8 mouse cellular contexts compared by ENCODE assay signal in the genomic region with DNA sequence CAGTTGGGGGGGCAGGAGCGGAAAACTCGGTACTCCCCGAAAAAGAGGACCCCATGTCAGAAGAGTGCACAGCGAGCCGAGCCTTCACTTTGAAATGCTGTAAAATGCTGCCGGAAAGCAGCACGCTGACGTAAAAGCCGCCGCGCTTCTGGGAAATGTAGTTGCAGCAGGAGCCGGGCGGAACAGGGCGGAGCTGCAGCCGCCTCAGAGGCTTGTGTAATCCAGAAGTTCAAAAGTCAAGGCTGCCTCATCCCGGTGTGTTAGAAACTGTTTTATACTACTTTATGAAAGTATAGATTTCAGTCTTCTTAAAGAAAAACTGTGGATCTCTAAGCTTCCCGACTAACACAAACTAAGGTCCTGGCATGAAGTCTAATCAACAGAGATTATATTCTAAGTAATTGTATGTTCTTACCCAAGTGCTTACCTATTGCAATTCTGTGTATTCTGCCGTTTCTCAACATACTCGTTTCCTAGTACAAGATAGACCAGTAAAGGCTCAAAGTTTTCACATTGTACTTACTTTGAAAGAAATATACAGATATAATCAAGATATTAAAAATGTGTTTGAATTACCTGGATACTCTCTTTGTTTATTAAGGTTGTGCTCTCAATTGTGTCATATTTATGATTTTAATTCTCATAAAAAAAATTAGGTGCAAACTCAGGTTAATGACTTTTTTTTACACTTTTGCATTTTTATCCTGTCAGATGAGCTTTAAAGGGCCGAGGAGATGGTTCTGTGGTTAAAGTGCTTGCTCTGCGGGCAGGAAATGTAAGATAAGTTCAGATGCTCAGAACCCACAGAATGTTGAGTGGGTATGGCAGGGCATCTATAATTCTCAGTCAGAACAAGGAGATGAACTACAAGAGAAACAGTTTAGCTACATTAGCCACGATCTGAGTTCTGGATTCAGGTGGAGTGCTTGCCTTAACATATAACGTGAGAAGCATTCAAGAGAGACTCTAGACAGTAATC. TPM values are rescaled to one million over a fixed set of nuclear protein-coding genes. Genes with fewer than 3 reads are reported as not detected.
DNase-seq lines count a peak whose midpoint lies in the region; ATAC-seq and TF ChIP-seq lines count a peak whose summit lies in the region.

Dmac1 (minus strand) TSS at position 109 of the 979 bp plus-strand sequence.

- TF ChIP-seq EP300 in lung, postnatal 0 days (IDR thresholded peaks at IDR 0.05) = no peak

- H3K4me3 ChIP-seq in hindbrain, embryonic 10.5 days = peak within 1 kb of the TSS; percentile 90
- H3K4me3 ChIP-seq in lung, postnatal 0 days (ENCODE audit: low read depth, low read length) = peak within 1 kb of the TSS; percentile 88

- peak within 1 kb of the TSS; percentile 60 for H3K4me2 ChIP-seq in lung, postnatal 0 days (replicated peaks; ENCODE audit: low read depth, low read length)

- H3K27me3 ChIP-seq in hindbrain, embryonic 10.5 days (ENCODE audit: insufficient read depth, poor library complexity, severe bottlenecking) = no peaks in the 10 kb centered on the region
- H3K27me3 ChIP-seq in lung, postnatal 0 days (replicated peaks; ENCODE audit: insufficient read depth, low read length) = no peaks in the 10 kb centered on the region

- peak; percentile 86 for DNase-seq in MN1 (ENCODE audit: low spot score)
- DNase-seq in cerebellum, adult 9-10 months = peak; percentile 94
- peak; percentile 94 for DNase-seq in hindbrain, embryonic 10.5 days (ENCODE audit: low spot score)
- peak; percentile 94 for DNase-seq in layer of hippocampus, adult 9-11 months
- DNase-seq in lung, postnatal 0 days (ENCODE audit: low spot score) = peak; percentile 95
- DNase-seq in ovary, postnatal 14 days (ENCODE audit: low spot score) = peak; percentile 92
- peak; percentile 96 for DNase-seq in thymus, postnatal 14 days

- ATAC-seq in frontal cortex, adult (ENCODE audit: low TSS enrichment) = peak; percentile 99
- peak; percentile 97 for ATAC-seq in lung, postnatal 0 days

- peaks cover 3% of the 10 kb centered on the region; the same call in 1 of the 2 replicates for H3K4me1 ChIP-seq in hindbrain, embryonic 10.5 days (replicated peaks)
- no peaks in the 10 kb centered on the region for H3K4me1 ChIP-seq in lung, postnatal 0 days (ENCODE audit: insufficient read depth, low read depth, low read length)

- no peaks in the 10 kb centered on the region for H3K9me3 ChIP-seq in hindbrain, embryonic 10.5 days
- no peaks in the 10 kb centered on the region for H3K9me3 ChIP-seq in lung, postnatal 0 days (ENCODE audit: low read length)

- peaks cover 28% of the 10 kb centered on the region for H3K36me3 ChIP-seq in hindbrain, embryonic 10.5 days
- H3K36me3 ChIP-seq in lung, postnatal 0 days (ENCODE audit: insufficient read depth, low read length) = no peaks in the 10 kb centered on the region

- WGBS in hindbrain, embryonic 10.5 days = 19% methylated on average over 23 of the region's 23 CpGs
- WGBS in lung, postnatal 0 days = 15% methylated on average over 23 of the region's 23 CpGs

- no peak; the same call in 1 of the 2 replicates for TF ChIP-seq CTCF in lung, postnatal 0 days (IDR thresholded peaks at IDR 0.05)

- peak within 1 kb of the TSS; percentile 92 for H3K9ac ChIP-seq in lung, postnatal 0 days (replicated peaks; ENCODE audit: low read depth)

- peak within 1 kb of the TSS; percentile 90 for H3K27ac ChIP-seq in hindbrain, embryonic 10.5 days
- H3K27ac ChIP-seq in lung, postnatal 0 days (ENCODE audit: low read length) = no peak within 1 kb of the TSS

RNA-seq across cellular contexts. Expression of gene Dmac1, which starts in this region (rescaled TPM):
- polyA plus RNA-seq in hindbrain, embryonic 10.5 days (2016; fragmentation: Nextera tagmentation; extraction: Ambion mirVana) = 110 and 115 TPM in 2 replicates
- 101 and 110 TPM in 2 replicates for polyA plus RNA-seq in lung, postnatal 0 days (2015; fragmentation: Nextera tagmentation; extraction: Ambion mirVana)
